Mouse (Mus musculus) cerebellum, postnatal 25 days (tissue): ENCODE measurements around the gene Mknk2.

Experiments used
- DNase-seq, 2 experiments: peaks; one replicate each; pipeline ENCODE4 v3.0.0; 2021; ENCODE audit warnings: mixed read lengths in 2 of 2

Gene Mknk2

GRCm38 (mm10) chr10:80677942-80678436 is at the start of gene Mknk2:
Gene Mknk2 (minus strand): TSS chr10:80678112.
- peak; percentile 90 to 94 for DNase-seq

- peak in 1 of 2 experiments; percentile 45 for DNase-seq
Observed at GRCm38 (mm10) chr10:80717281-80717680, 39.4 kb upstream of the Mknk2 start.

GRCm38 (mm10) chr10:80710834-80711233 is 32.9 kb upstream of the Mknk2 start:
- DNase-seq = no peak

GRCm38 (mm10) chr10:80705479-80705878 is 27.6 kb upstream of the Mknk2 start:
- no peak for DNase-seq

- no peak for DNase-seq
Observed at GRCm38 (mm10) chr10:80705033-80705432, 27.1 kb upstream of the Mknk2 start.

GRCm38 (mm10) chr10:80704418-80704817 is 26.5 kb upstream of the Mknk2 start:
- peak in 1 of 2 experiments; percentile 45 for DNase-seq

- DNase-seq = peak in 1 of 2 experiments; percentile 51
Observed at GRCm38 (mm10) chr10:80703643-80704042, 25.7 kb upstream of the Mknk2 start.

- DNase-seq = peak; percentile 96
Observed at GRCm38 (mm10) chr10:80702536-80703390, 24.9 kb upstream of the Mknk2 start.

- peak; percentile 98 to 99 for DNase-seq
Observed at GRCm38 (mm10) chr10:80701721-80702535, 24.0 kb upstream of the Mknk2 start, which contains the start of the genes Mob3a and Izumo4. Gene Mob3a (minus strand): TSS chr10:80701977. Gene Izumo4 (plus strand): TSS chr10:80702184.

GRCm38 (mm10) chr10:80700732-80701131 is 22.8 kb upstream of the Mknk2 start:
- no peak for DNase-seq

GRCm38 (mm10) chr10:80700038-80700504 is 22.2 kb upstream of the Mknk2 start:
- DNase-seq = no peak

- no peak for DNase-seq
Observed at GRCm38 (mm10) chr10:80698605-80699004, 20.7 kb upstream of the Mknk2 start.

GRCm38 (mm10) chr10:80697812-80698211 is 19.9 kb upstream of the Mknk2 start:
- DNase-seq = no peak

GRCm38 (mm10) chr10:80697393-80697787 is 19.5 kb upstream of the Mknk2 start:
- no peak for DNase-seq

- DNase-seq = no peak
Observed at GRCm38 (mm10) chr10:80696502-80697392, 18.8 kb upstream of the Mknk2 start.

- DNase-seq = no peak
Observed at GRCm38 (mm10) chr10:80695801-80696501, 18.0 kb upstream of the Mknk2 start.

- DNase-seq = no peak
Observed at GRCm38 (mm10) chr10:80695186-80695585, 17.3 kb upstream of the Mknk2 start.

- DNase-seq = no peak
Observed at GRCm38 (mm10) chr10:80694159-80694938, 16.4 kb upstream of the Mknk2 start.

- DNase-seq = peak in 1 of 2 experiments; percentile 15
Observed at GRCm38 (mm10) chr10:80693401-80694045, 15.6 kb upstream of the Mknk2 start.
